ENCODE assay signal across 8 mouse cellular contexts in genomic region chr2:132144971-132145691, GRCm38 (mm10). TPM values are rescaled to one million over a fixed set of nuclear protein-coding genes. Genes with fewer than 3 reads are reported as not detected.
DNase-seq lines count a peak whose midpoint lies in the region; ATAC-seq and TF ChIP-seq lines count a peak whose summit lies in the region.

Slc23a2 (minus strand) TSS chr2:132145108.

- DNase-seq in 3134 (ENCODE audit: extremely low read depth, insufficient read length, low spot score) (peak; percentile 47), NIH3T3 (ENCODE audit: low read depth) (peak; percentile 76)
- no peak for DNase-seq in gonadal fat pad, adult 2 months (ENCODE audit: low read depth)

- peak within 1 kb of the TSS; percentile 83 for H3K9ac ChIP-seq in intestine, embryonic 15.5 days
- H3K9ac ChIP-seq in limb, embryonic 13.5 days: peak within 1 kb of the TSS; percentile 88
- H3K9ac ChIP-seq in midbrain, embryonic 15.5 days: peak within 1 kb of the TSS; percentile 93

- WGBS in intestine, embryonic 15.5 days: under 1% methylated on average over 35 of the region's 68 CpGs
- under 1% methylated on average over 31 of the region's 68 CpGs for WGBS in limb, embryonic 13.5 days
- WGBS in midbrain, embryonic 15.5 days: under 1% methylated on average over 38 of the region's 68 CpGs

- peak within 1 kb of the TSS; percentile 95 for H3K4me3 ChIP-seq in intestine, embryonic 15.5 days (replicated peaks)
- H3K4me3 ChIP-seq in limb, embryonic 13.5 days: peak within 1 kb of the TSS; percentile 91
- peak within 1 kb of the TSS; percentile 91 for H3K4me3 ChIP-seq in midbrain, embryonic 15.5 days
- H3K4me3 ChIP-seq in testis, adult 2 months (ENCODE audit: control insufficient read depth, low read depth, low read length): peak within 1 kb of the TSS; percentile 89

- peaks cover 13% of the 10 kb centered on the region for H3K4me1 ChIP-seq in intestine, embryonic 15.5 days (replicated peaks)
- H3K4me1 ChIP-seq in limb, embryonic 13.5 days: peaks cover 12% of the 10 kb centered on the region
- H3K4me1 ChIP-seq in midbrain, embryonic 15.5 days: peaks cover 21% of the 10 kb centered on the region
- peaks cover 10% of the 10 kb centered on the region for H3K4me1 ChIP-seq in testis, adult 2 months (ENCODE audit: control insufficient read depth, insufficient read depth, low read length)

- no peak within 1 kb of the TSS for H3K27ac ChIP-seq in intestine, embryonic 15.5 days
- no peak within 1 kb of the TSS for H3K27ac ChIP-seq in limb, embryonic 13.5 days
- H3K27ac ChIP-seq in midbrain, embryonic 15.5 days: peak within 1 kb of the TSS; percentile 85
- no peak within 1 kb of the TSS for H3K27ac ChIP-seq in testis, adult 2 months (ENCODE audit: control insufficient read depth, insufficient read depth, low read depth, low read length)

- no peaks in the 10 kb centered on the region for H3K9me3 ChIP-seq in intestine, embryonic 15.5 days
- no peaks in the 10 kb centered on the region for H3K9me3 ChIP-seq in limb, embryonic 13.5 days
- no peaks in the 10 kb centered on the region for H3K9me3 ChIP-seq in midbrain, embryonic 15.5 days

- peak; percentile 43 for ATAC-seq in common myeloid progenitor, adult 5-6 weeks (replicated peaks; ENCODE audit: low read depth, poor library complexity, severe bottlenecking)
- peak; percentile 89 for ATAC-seq in intestine, embryonic 15.5 days
- peak; percentile 78 for ATAC-seq in limb, embryonic 13.5 days (ENCODE audit: low FRiP score, low read depth)
- ATAC-seq in midbrain, embryonic 15.5 days (replicated peaks): peak; percentile 88

- 0 out of 2 replicates have a peak, but pooled peaks have one; percentile 14 for TF ChIP-seq POLR2A in testis, adult 2 months (IDR thresholded peaks at IDR 0.05; ENCODE audit: control insufficient read depth, low read depth, low read length)

- no peak for TF ChIP-seq CTCF in testis, adult 2 months (IDR thresholded peaks at IDR 0.05; ENCODE audit: control insufficient read depth, insufficient read depth, insufficient replicate concordance, low read depth, low read length)

- no peaks in the 10 kb centered on the region for H3K27me3 ChIP-seq in intestine, embryonic 15.5 days (replicated peaks)
- H3K27me3 ChIP-seq in limb, embryonic 13.5 days: peaks cover 20% of the 10 kb centered on the region; the same call in 1 of the 2 replicates
- no peaks in the 10 kb centered on the region for H3K27me3 ChIP-seq in midbrain, embryonic 15.5 days (replicated peaks)
- H3K27me3 ChIP-seq in testis, adult 2 months (ENCODE audit: control insufficient read depth, insufficient read depth, low read length): no peaks in the 10 kb centered on the region

- no peaks in the 10 kb centered on the region for H3K36me3 ChIP-seq in intestine, embryonic 15.5 days
- H3K36me3 ChIP-seq in limb, embryonic 13.5 days: peaks cover 7% of the 10 kb centered on the region
- H3K36me3 ChIP-seq in midbrain, embryonic 15.5 days (replicated peaks): no peaks in the 10 kb centered on the region
- H3K36me3 ChIP-seq in testis, adult 2 months (ENCODE audit: control insufficient read depth, insufficient read depth, low read length): no peaks in the 10 kb centered on the region

- H3K4me2 ChIP-seq in intestine, embryonic 15.5 days (replicated peaks): peak within 1 kb of the TSS; percentile 95
- peak within 1 kb of the TSS; percentile 90 for H3K4me2 ChIP-seq in limb, embryonic 13.5 days (replicated peaks)
- peak within 1 kb of the TSS; percentile 83 for H3K4me2 ChIP-seq in midbrain, embryonic 15.5 days

RNA-seq across cellular contexts. Expression of gene Slc23a2, which starts in this region (rescaled TPM):
- total RNA-seq in common myeloid progenitor, adult 5-6 weeks (2017): 8.2 and 22.5 TPM in 2 replicates
- 17.5 and 17.8 TPM in 2 replicates for polyA plus RNA-seq in gonadal fat pad, adult 2 months (2012; rRNA removed)
- 12.8 and 13.0 TPM in 2 replicates for polyA plus RNA-seq in intestine, embryonic 15.5 days (2015; fragmentation: Nextera tagmentation; extraction: Ambion mirVana)
- 12.0 and 12.7 TPM in 2 replicates for polyA plus RNA-seq in limb, embryonic 13.5 days (2015; fragmentation: Nextera tagmentation; extraction: Ambion mirVana)
- polyA plus RNA-seq in midbrain, embryonic 15.5 days (2015; fragmentation: Nextera tagmentation; extraction: Ambion mirVana): 36.3 TPM in 2 replicates
- polyA plus RNA-seq in testis, adult 2 months (2012; rRNA removed): 3.2 and 3.6 TPM in 2 replicates
